Mouse (Mus musculus) E14TG2a.4 (cell line): ENCODE results near the gene Znhit6.

Source experiments
- CTCF ChIP-seq: conservative IDR thresholded peaks from 2 replicates; pipeline ENCODE4 v1.5.1; 2014; ENCODE audit warnings: low read length
- POU5F1 ChIP-seq: IDR thresholded peaks from 2 replicates; pipeline ENCODE4 v1.6.1; 2014; ENCODE audit warnings: low read length, borderline replicate concordance

DNA sequence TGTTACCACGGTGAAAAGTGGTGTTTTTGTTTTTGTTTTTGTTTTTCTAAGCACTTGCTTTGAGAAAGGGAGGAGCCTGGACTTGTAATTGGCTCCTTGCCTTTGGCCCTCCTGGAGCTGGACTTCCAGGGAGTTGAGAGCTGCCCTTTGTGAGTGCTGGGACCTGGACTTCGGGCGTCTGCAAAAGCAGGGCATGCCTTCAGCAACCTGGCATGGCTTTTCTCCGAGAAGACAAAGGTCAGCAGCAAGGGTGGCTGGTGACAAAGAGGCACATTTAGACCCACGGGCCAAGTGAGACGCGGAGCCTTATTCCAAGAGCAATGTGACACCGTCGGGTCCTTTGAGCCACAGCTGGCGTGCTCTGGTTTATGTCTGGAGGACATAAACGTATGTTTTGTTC, 66.9 kb downstream of the Znhit6 start:
- TF ChIP-seq CTCF (no peak), POU5F1 (no peak)
